Mouse (Mus musculus) liver, embryonic 15.5 days (tissue): ENCODE measurements around the gene Tgfbr1. TPM values are rescaled to one million over a fixed set of nuclear protein-coding genes. Genes with fewer than 3 reads are reported as not detected.

Experiments
- ATAC-seq: fragments of 200-750 bp; cut with Nextera tagmentation; 2 replicates; pipeline ENCODE4 v1.8.0; 2017; ENCODE audit warnings: moderate number of reproducible peaks, mild to moderate bottlenecking, moderate library complexity; ENCODE audit not compliant: insufficient read depth
- H3K27ac ChIP-seq: fragments of 300-500 bp; sonication (generic); replicated peaks from 2 replicates; pipeline ENCODE4 v1.5.1; 2015; ENCODE audit warnings: mild to moderate bottlenecking, inconsistent platforms
- H3K27me3 ChIP-seq: fragments of 300-500 bp; sonication (generic); 2 replicates; pipeline ENCODE4 v1.6.1; 2015; ENCODE audit warnings: mild to moderate bottlenecking, inconsistent platforms
- H3K36me3 ChIP-seq: fragments of 300-500 bp; sonication (generic); replicated peaks from 2 replicates; pipeline ENCODE4 v1.6.1; 2015; ENCODE audit warnings: moderate library complexity, mild to moderate bottlenecking, inconsistent platforms
- H3K4me1 ChIP-seq: fragments of 300-500 bp; sonication (generic); replicated peaks from 2 replicates; pipeline ENCODE4 v1.6.1; 2015; ENCODE audit warnings: inconsistent platforms
- H3K4me2 ChIP-seq: fragments of 300-500 bp; sonication (generic); 2 replicates; pipeline ENCODE4 v1.6.1; 2015; ENCODE audit warnings: moderate library complexity, mild to moderate bottlenecking, inconsistent platforms
- H3K4me3 ChIP-seq: fragments of 300-500 bp; sonication (generic); replicated peaks from 2 replicates; pipeline ENCODE4 v1.5.1; 2015; ENCODE audit warnings: mild to moderate bottlenecking, inconsistent platforms
- H3K9ac ChIP-seq: fragments of 300-500 bp; sonication (generic); 2 replicates; pipeline ENCODE4 v1.6.1; 2015; ENCODE audit warnings: moderate library complexity, mild to moderate bottlenecking, inconsistent platforms
- H3K9me3 ChIP-seq: fragments of 300-500 bp; sonication (generic); replicated peaks from 2 replicates; pipeline ENCODE4 v1.6.1; 2016; ENCODE audit warnings: inconsistent platforms
- WGBS: fragments of 180-500 bp; shearing (Covaris S2); methylation state at CpG from one replicate; pipeline ENCODE4 v1.1.7; 2015; ENCODE audit warnings: mixed read lengths; ENCODE audit not compliant: insufficient replicate concordance; 5-methylcytosine and 5-hydroxymethylcytosine counted together
- polyA plus RNA-seq: library from polyadenylated mRNA; unstranded; fragments of >200 nt; fragmentation: Nextera tagmentation; extraction: Ambion mirVana; gene quantifications from 2 replicates; pipeline ENCODE4 v1.2.1, GENCODE M21; 2015

Gene Tgfbr1
- polyA plus RNA-seq, 1 experiment from 2014 or later = 4.4 TPM

- Histone ChIP-seq H3K27ac (no peak overlapping the region), H3K27me3 (no peaks in the 10 kb centered on the region), H3K4me1 (no peaks in the 10 kb centered on the region), H3K36me3 (peaks cover 4% of the 10 kb centered on the region; the same call in 1 of the 2 replicates), H3K9me3 (no peaks in the 10 kb centered on the region), H3K9ac (no peak overlapping the region), H3K4me3 (no peak overlapping the region), H3K4me2 (no peak overlapping the region)
- 75% methylated on average over 7 of the region's 7 CpGs for WGBS
- ATAC-seq = no peak
These were observed 43.2 kb downstream of the Tgfbr1 start for GRCm38 (mm10) chr4:47396251-47396650.

- H3K4me1 ChIP-seq = no peaks in the 10 kb centered on the region
- WGBS = 51% methylated on average over 6 of the region's 6 CpGs
These were observed 45.1 kb downstream of the Tgfbr1 start for GRCm38 (mm10) chr4:47397951-47398687.

GRCm38 (mm10) chr4:47399824-47400223 is 46.8 kb downstream of the Tgfbr1 start:
- no peak overlapping the region for H3K4me2 ChIP-seq
- no peaks in the 10 kb centered on the region for H3K4me1 ChIP-seq
- no peak overlapping the region for H3K9ac ChIP-seq
- H3K9me3 ChIP-seq = no peaks in the 10 kb centered on the region
- no peak overlapping the region for H3K27ac ChIP-seq
- peaks cover 6% of the 10 kb centered on the region; the same call in 1 of the 2 replicates for H3K36me3 ChIP-seq
- no peak overlapping the region for H3K4me3 ChIP-seq
- no peak for ATAC-seq
- no peaks in the 10 kb centered on the region for H3K27me3 ChIP-seq

More at GRCm38 (mm10) chr4:47397951-47398687, 45.1 kb downstream of the Tgfbr1 start:
- Histone ChIP-seq H3K4me2 (no peak overlapping the region), H3K9ac (no peak overlapping the region), H3K4me3 (no peak overlapping the region), H3K27me3 (no peaks in the 10 kb centered on the region), H3K27ac (no peak overlapping the region), H3K36me3 (peaks cover 6% of the 10 kb centered on the region; the same call in 1 of the 2 replicates), H3K9me3 (no peaks in the 10 kb centered on the region)
- no peak for ATAC-seq

- H3K36me3 ChIP-seq = peaks cover 6% of the 10 kb centered on the region; the same call in 1 of the 2 replicates
- no peak overlapping the region for H3K4me2 ChIP-seq
- H3K4me1 ChIP-seq = no peaks in the 10 kb centered on the region
- H3K27ac ChIP-seq = no peak overlapping the region
- no peaks in the 10 kb centered on the region for H3K9me3 ChIP-seq
- H3K9ac ChIP-seq = no peak overlapping the region
- H3K4me3 ChIP-seq = no peak overlapping the region
- 19% methylated on average over 4 of the region's 4 CpGs for WGBS
- H3K27me3 ChIP-seq = no peaks in the 10 kb centered on the region
- ATAC-seq = no peak
These were observed 47.3 kb downstream of the Tgfbr1 start for GRCm38 (mm10) chr4:47400314-47400713.

GRCm38 (mm10) chr4:47402200-47402599 is 49.2 kb downstream of the Tgfbr1 start:
- no peaks in the 10 kb centered on the region for H3K4me1 ChIP-seq
- H3K9me3 ChIP-seq = no peaks in the 10 kb centered on the region
- H3K36me3 ChIP-seq = peaks cover 9% of the 10 kb centered on the region; the same call in 1 of the 2 replicates
- H3K27me3 ChIP-seq = no peaks in the 10 kb centered on the region
- H3K4me3 ChIP-seq = no peak overlapping the region
- H3K9ac ChIP-seq = no peak overlapping the region
- ATAC-seq = no peak
- no peak overlapping the region for H3K4me2 ChIP-seq
- H3K27ac ChIP-seq = no peak overlapping the region

- no peak overlapping the region for H3K4me2 ChIP-seq
- H3K4me1 ChIP-seq = no peaks in the 10 kb centered on the region
- WGBS = 68% methylated on average over 2 of the region's 2 CpGs
- H3K4me3 ChIP-seq = no peak overlapping the region
- no peaks in the 10 kb centered on the region for H3K27me3 ChIP-seq
- H3K9ac ChIP-seq = no peak overlapping the region
- peaks cover 5% of the 10 kb centered on the region; the same call in 1 of the 2 replicates for H3K36me3 ChIP-seq
- H3K9me3 ChIP-seq = no peaks in the 10 kb centered on the region
- no peak for ATAC-seq
- no peak overlapping the region for H3K27ac ChIP-seq
These were observed 51.5 kb downstream of the Tgfbr1 start for GRCm38 (mm10) chr4:47404536-47404935.

- no peak overlapping the region for H3K27ac ChIP-seq
- H3K4me2 ChIP-seq = no peak overlapping the region
- H3K9ac ChIP-seq = no peak overlapping the region
- WGBS = 72% methylated on average over 2 of the region's 2 CpGs
- no peak overlapping the region for H3K4me3 ChIP-seq
- no peaks in the 10 kb centered on the region for H3K27me3 ChIP-seq
- no peaks in the 10 kb centered on the region for H3K4me1 ChIP-seq
- no peak for ATAC-seq
- no peaks in the 10 kb centered on the region for H3K9me3 ChIP-seq
- 0 out of 2 replicates have a peak, but pooled peaks cover 14% of the 10 kb centered on the region for H3K36me3 ChIP-seq
These were observed 54.1 kb downstream of the Tgfbr1 start for GRCm38 (mm10) chr4:47407161-47407560.

- Histone ChIP-seq H3K9me3 (no peaks in the 10 kb centered on the region), H3K4me2 (no peak overlapping the region), H3K27me3 (no peaks in the 10 kb centered on the region), H3K36me3 (no peaks in the 10 kb centered on the region), H3K4me3 (no peak overlapping the region), H3K4me1 (no peaks in the 10 kb centered on the region), H3K9ac (no peak overlapping the region), H3K27ac (no peak overlapping the region)
- 37% methylated on average over 3 of the region's 3 CpGs for WGBS
- ATAC-seq = no peak
These were observed 64.8 kb downstream of the Tgfbr1 start for GRCm38 (mm10) chr4:47417871-47418270.

- no peak overlapping the region for H3K4me3 ChIP-seq
- H3K9ac ChIP-seq = no peak overlapping the region
- H3K4me1 ChIP-seq = no peaks in the 10 kb centered on the region
- 28% methylated on average over 9 of the region's 9 CpGs for WGBS
- H3K27ac ChIP-seq = no peak overlapping the region
- ATAC-seq = no peak
- no peaks in the 10 kb centered on the region for H3K27me3 ChIP-seq
- H3K9me3 ChIP-seq = no peaks in the 10 kb centered on the region
- H3K36me3 ChIP-seq = no peaks in the 10 kb centered on the region
- H3K4me2 ChIP-seq = no peak overlapping the region
These were observed 66.4 kb downstream of the Tgfbr1 start for GRCm38 (mm10) chr4:47419268-47419973.

GRCm38 (mm10) chr4:47420191-47420590 is 67.2 kb downstream of the Tgfbr1 start:
- ATAC-seq = no peak
- H3K27me3 ChIP-seq = no peaks in the 10 kb centered on the region
- H3K4me1 ChIP-seq = no peaks in the 10 kb centered on the region
- H3K9me3 ChIP-seq = no peaks in the 10 kb centered on the region
- 31% methylated on average over 7 of the region's 7 CpGs for WGBS
- no peak overlapping the region for H3K4me3 ChIP-seq
- no peaks in the 10 kb centered on the region for H3K36me3 ChIP-seq
- no peak overlapping the region for H3K27ac ChIP-seq
- H3K9ac ChIP-seq = no peak overlapping the region
- no peak overlapping the region for H3K4me2 ChIP-seq

GRCm38 (mm10) chr4:47422194-47422593 is 69.2 kb downstream of the Tgfbr1 start:
- Histone ChIP-seq H3K27ac (no peak overlapping the region), H3K4me1 (no peaks in the 10 kb centered on the region), H3K9ac (no peak overlapping the region), H3K27me3 (no peaks in the 10 kb centered on the region), H3K4me2 (no peak overlapping the region), H3K36me3 (no peaks in the 10 kb centered on the region), H3K4me3 (no peak overlapping the region), H3K9me3 (no peaks in the 10 kb centered on the region)
- no peak for ATAC-seq
- WGBS = 10% methylated on average over 3 of the region's 3 CpGs
